Mouse (Mus musculus): ENCODE measurements around the gene Polr3e. TPM values are rescaled to one million over a fixed set of nuclear protein-coding genes. Genes with fewer than 3 reads are reported as not detected.
"Not testable (repeated sequence)": the region's sequence is repeated elsewhere in the genome, so short reads cannot be mapped to it uniquely, and the experiment has no call there.

The Polr3e gene
- polyA plus RNA-seq, 1 experiment = 25.8 TPM

- Histone ChIP-seq H3K27ac (ENCODE audit: control insufficient read depth, insufficient read depth, low read depth, low read length) (no peak overlapping the region), H3K4me1 (ENCODE audit: control insufficient read depth, insufficient read depth, low read length) (no peaks in the 10 kb centered on the region), H3K36me3 (ENCODE audit: control insufficient read depth, insufficient read depth, low read length) (no peaks in the 10 kb centered on the region), H3K27me3 (ENCODE audit: control insufficient read depth, insufficient read depth, low read length) (no peaks in the 10 kb centered on the region), H3K4me3 (ENCODE audit: control insufficient read depth, low read depth, low read length) (no peak overlapping the region)
- no peak for TF ChIP-seq POLR2A (IDR thresholded peaks at IDR 0.05; ENCODE audit: control insufficient read depth, low read depth, low read length)
- no peak for TF ChIP-seq CTCF (IDR thresholded peaks at IDR 0.05; ENCODE audit: control insufficient read depth, insufficient read depth, insufficient replicate concordance, low read depth, low read length)
Measured at GRCm38 (mm10) chr7:120884746-120885145, 32.8 kb upstream of the Polr3e start.

- no peaks in the 10 kb centered on the region for H3K36me3 ChIP-seq (ENCODE audit: control insufficient read depth, insufficient read depth, low read length)
- no peaks in the 10 kb centered on the region for H3K4me1 ChIP-seq (ENCODE audit: control insufficient read depth, insufficient read depth, low read length)
- no peak for TF ChIP-seq CTCF (IDR thresholded peaks at IDR 0.05; ENCODE audit: control insufficient read depth, insufficient read depth, insufficient replicate concordance, low read depth, low read length)
- TF ChIP-seq POLR2A (IDR thresholded peaks at IDR 0.05; ENCODE audit: control insufficient read depth, low read depth, low read length) = no peak
- no peak overlapping the region for H3K27ac ChIP-seq (ENCODE audit: control insufficient read depth, insufficient read depth, low read depth, low read length)
- no peak overlapping the region for H3K4me3 ChIP-seq (ENCODE audit: control insufficient read depth, low read depth, low read length)
- H3K27me3 ChIP-seq (ENCODE audit: control insufficient read depth, insufficient read depth, low read length) = no peaks in the 10 kb centered on the region
Measured at GRCm38 (mm10) chr7:120893123-120893522, 24.4 kb upstream of the Polr3e start.

- no peaks in the 10 kb centered on the region for H3K4me1 ChIP-seq (ENCODE audit: control insufficient read depth, insufficient read depth, low read length)
- H3K4me3 ChIP-seq (ENCODE audit: control insufficient read depth, low read depth, low read length) = no peak overlapping the region
- H3K36me3 ChIP-seq (ENCODE audit: control insufficient read depth, insufficient read depth, low read length) = no peaks in the 10 kb centered on the region
- H3K27ac ChIP-seq (ENCODE audit: control insufficient read depth, insufficient read depth, low read depth, low read length) = no peak overlapping the region
- no peak for TF ChIP-seq POLR2A (IDR thresholded peaks at IDR 0.05; ENCODE audit: control insufficient read depth, low read depth, low read length)
- TF ChIP-seq CTCF (IDR thresholded peaks at IDR 0.05; ENCODE audit: control insufficient read depth, insufficient read depth, insufficient replicate concordance, low read depth, low read length) = no peak
- H3K27me3 ChIP-seq (ENCODE audit: control insufficient read depth, insufficient read depth, low read length) = no peaks in the 10 kb centered on the region
Measured at GRCm38 (mm10) chr7:120897054-120897453, 20.5 kb upstream of the Polr3e start.

GRCm38 (mm10) chr7:120897711-120898335 lies 19.7 kb upstream of the Polr3e start:
- Histone ChIP-seq H3K36me3 (ENCODE audit: control insufficient read depth, insufficient read depth, low read length) (no peaks in the 10 kb centered on the region), H3K27ac (ENCODE audit: control insufficient read depth, insufficient read depth, low read depth, low read length) (no peak overlapping the region)

GRCm38 (mm10) chr7:120900191-120900590 lies 17.4 kb upstream of the Polr3e start:
- Histone ChIP-seq H3K4me3 (ENCODE audit: control insufficient read depth, low read depth, low read length) (no peak overlapping the region), H3K27ac (ENCODE audit: control insufficient read depth, insufficient read depth, low read depth, low read length) (no peak overlapping the region), H3K4me1 (ENCODE audit: control insufficient read depth, insufficient read depth, low read length) (no peaks in the 10 kb centered on the region), H3K36me3 (ENCODE audit: control insufficient read depth, insufficient read depth, low read length) (no peaks in the 10 kb centered on the region), H3K27me3 (ENCODE audit: control insufficient read depth, insufficient read depth, low read length) (no peaks in the 10 kb centered on the region)
- no peak for TF ChIP-seq CTCF (IDR thresholded peaks at IDR 0.05; ENCODE audit: control insufficient read depth, insufficient read depth, insufficient replicate concordance, low read depth, low read length)
- TF ChIP-seq POLR2A (IDR thresholded peaks at IDR 0.05; ENCODE audit: control insufficient read depth, low read depth, low read length) = no peak

More at GRCm38 (mm10) chr7:120897711-120898335, 19.7 kb upstream of the Polr3e start:
- H3K27me3 ChIP-seq (ENCODE audit: control insufficient read depth, insufficient read depth, low read length) = no peaks in the 10 kb centered on the region
- no peak for TF ChIP-seq POLR2A (IDR thresholded peaks at IDR 0.05; ENCODE audit: control insufficient read depth, low read depth, low read length)
- no peak overlapping the region for H3K4me3 ChIP-seq (ENCODE audit: control insufficient read depth, low read depth, low read length)
- no peaks in the 10 kb centered on the region for H3K4me1 ChIP-seq (ENCODE audit: control insufficient read depth, insufficient read depth, low read length)

- Histone ChIP-seq H3K4me3 (ENCODE audit: control insufficient read depth, low read depth, low read length) (no peak overlapping the region), H3K27me3 (ENCODE audit: control insufficient read depth, insufficient read depth, low read length) (no peaks in the 10 kb centered on the region), H3K4me1 (ENCODE audit: control insufficient read depth, insufficient read depth, low read length) (no peaks in the 10 kb centered on the region), H3K27ac (ENCODE audit: control insufficient read depth, insufficient read depth, low read depth, low read length) (no peak overlapping the region), H3K36me3 (ENCODE audit: control insufficient read depth, insufficient read depth, low read length) (no peaks in the 10 kb centered on the region)
- TF ChIP-seq CTCF (IDR thresholded peaks at IDR 0.05; ENCODE audit: control insufficient read depth, insufficient read depth, insufficient replicate concordance, low read depth, low read length) (no peak), POLR2A (IDR thresholded peaks at IDR 0.05; ENCODE audit: control insufficient read depth, low read depth, low read length) (no peak)
Measured at GRCm38 (mm10) chr7:120901701-120902100, 15.8 kb upstream of the Polr3e start.

GRCm38 (mm10) chr7:120902931-120903330 lies 14.6 kb upstream of the Polr3e start:
- H3K4me3 ChIP-seq (ENCODE audit: control insufficient read depth, low read depth, low read length) = no peak overlapping the region
- H3K4me1 ChIP-seq (ENCODE audit: control insufficient read depth, insufficient read depth, low read length) = no peaks in the 10 kb centered on the region
- no peak for TF ChIP-seq CTCF (IDR thresholded peaks at IDR 0.05; ENCODE audit: control insufficient read depth, insufficient read depth, insufficient replicate concordance, low read depth, low read length)
- no peak for TF ChIP-seq POLR2A (IDR thresholded peaks at IDR 0.05; ENCODE audit: control insufficient read depth, low read depth, low read length)
- H3K36me3 ChIP-seq (ENCODE audit: control insufficient read depth, insufficient read depth, low read length) = no peaks in the 10 kb centered on the region
- H3K27me3 ChIP-seq (ENCODE audit: control insufficient read depth, insufficient read depth, low read length) = no peaks in the 10 kb centered on the region
- no peak overlapping the region for H3K27ac ChIP-seq (ENCODE audit: control insufficient read depth, insufficient read depth, low read depth, low read length)

GRCm38 (mm10) chr7:120910172-120910571 lies 7.4 kb upstream of the Polr3e start:
- H3K4me3 ChIP-seq (ENCODE audit: control insufficient read depth, low read depth, low read length); H3K4me1 ChIP-seq (ENCODE audit: control insufficient read depth, insufficient read depth, low read length); H3K27ac ChIP-seq (ENCODE audit: control insufficient read depth, insufficient read depth, low read depth, low read length); H3K27me3 ChIP-seq (ENCODE audit: control insufficient read depth, insufficient read depth, low read length); H3K36me3 ChIP-seq (ENCODE audit: control insufficient read depth, insufficient read depth, low read length): not testable (repeated sequence)
- peak; percentile 6; the same call in 1 of the 2 replicates for TF ChIP-seq CTCF (IDR thresholded peaks at IDR 0.05; ENCODE audit: control insufficient read depth, insufficient read depth, insufficient replicate concordance, low read depth, low read length)

GRCm38 (mm10) chr7:120911268-120911667 lies 6.3 kb upstream of the Polr3e start:
- H3K4me3 ChIP-seq (ENCODE audit: control insufficient read depth, low read depth, low read length); H3K4me1 ChIP-seq (ENCODE audit: control insufficient read depth, insufficient read depth, low read length); H3K27me3 ChIP-seq (ENCODE audit: control insufficient read depth, insufficient read depth, low read length); H3K27ac ChIP-seq (ENCODE audit: control insufficient read depth, insufficient read depth, low read depth, low read length); H3K36me3 ChIP-seq (ENCODE audit: control insufficient read depth, insufficient read depth, low read length): not testable (repeated sequence)

Data from testis, adult 2 months (tissue).